Mouse (Mus musculus) lung, postnatal 36 days (tissue): ENCODE data around the gene Kif5a.

ENCODE experiments used
- DNase-seq: peaks from one replicate; pipeline ENCODE4 v3.0.0; 2022; ENCODE audit warnings: mixed read lengths

Gene Kif5a

GRCm38 (mm10) chr10:127264336-127264735 is 1.2 kb upstream of the Kif5a start:
- DNase-seq = no peak

- no peak for DNase-seq
These were observed 483 bp upstream of the Kif5a start for GRCm38 (mm10) chr10:127263631-127264030.

- no peak for DNase-seq
These were observed 1.2 kb downstream of the Kif5a start for GRCm38 (mm10) chr10:127261706-127262547.

DNA sequence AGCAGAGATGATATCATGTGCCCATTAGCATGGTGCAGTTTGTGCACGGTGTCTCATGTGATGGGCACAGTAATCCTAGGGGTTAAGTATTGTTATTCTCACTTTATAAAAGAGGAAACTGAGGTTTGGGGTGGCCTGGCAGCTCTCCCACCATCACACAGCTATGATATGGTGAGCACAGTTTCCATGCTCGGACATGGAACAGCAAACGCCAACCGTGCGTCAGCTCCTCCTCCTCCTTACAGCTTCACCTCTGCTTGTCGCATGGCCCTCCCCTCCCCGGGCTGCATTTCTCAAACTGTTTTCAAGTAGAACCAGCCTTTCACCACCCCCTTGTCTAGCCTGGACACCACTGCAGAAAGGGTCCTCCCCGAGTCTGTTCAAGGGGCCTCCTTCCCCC is 4.7 kb downstream of the Kif5a start:
- no peak for DNase-seq

- no peak for DNase-seq
These were observed 5.4 kb downstream of the Kif5a start for GRCm38 (mm10) chr10:127257790-127258189.

DNA sequence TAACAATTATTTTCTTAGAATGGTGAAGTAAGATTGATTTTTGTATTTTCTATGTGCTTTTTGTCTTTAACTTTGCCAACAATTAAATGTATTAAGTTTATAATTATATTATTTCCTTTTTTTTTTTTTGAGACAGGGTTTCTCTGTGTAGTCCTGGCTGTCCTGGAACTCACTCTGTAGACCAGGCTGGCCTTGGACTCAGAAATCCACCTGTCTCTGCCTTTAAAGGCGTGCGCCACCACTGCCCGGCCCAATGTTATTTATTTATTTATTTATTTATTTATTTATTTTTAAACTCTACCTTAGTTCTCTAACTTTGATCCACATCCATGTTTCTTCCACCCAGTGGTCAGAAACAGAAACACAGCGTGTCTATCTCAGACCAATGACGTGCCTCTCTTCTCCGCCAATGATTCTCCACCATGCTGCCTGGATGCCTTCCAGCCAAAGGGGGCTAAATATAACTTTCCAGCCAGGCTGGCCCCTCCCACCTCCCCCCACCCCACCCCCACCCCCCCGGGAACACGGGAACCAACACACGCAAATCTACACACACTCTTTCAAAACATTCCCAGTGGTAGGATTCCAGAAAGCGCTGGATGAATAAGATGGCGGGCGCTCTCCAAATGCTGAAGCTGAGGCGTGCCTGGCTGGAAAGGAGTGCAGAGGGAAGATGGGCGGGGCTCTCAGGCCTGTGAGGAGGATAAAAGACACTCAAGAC is 7.4 kb downstream of the Kif5a start:
- DNase-seq = peak; percentile 72

DNA sequence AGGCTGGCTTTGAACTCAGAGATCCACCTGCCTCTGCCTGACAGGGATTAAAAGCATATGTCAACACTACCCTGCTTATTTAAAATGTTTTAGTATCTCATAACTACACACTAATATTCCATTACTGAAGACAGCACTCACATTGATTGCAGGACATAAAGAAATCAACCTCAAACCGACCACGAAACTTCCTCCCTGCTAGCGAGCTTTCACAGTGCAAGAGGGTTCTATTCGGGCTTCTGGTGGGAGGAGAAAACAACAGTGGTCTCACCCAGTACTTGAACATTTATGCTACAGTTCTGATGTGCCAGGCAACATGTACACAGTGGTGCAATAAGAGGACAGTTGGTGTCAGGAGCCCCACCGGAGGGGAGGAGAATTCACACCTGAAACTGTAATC is 12.3 kb downstream of the Kif5a start:
- no peak for DNase-seq

- no peak for DNase-seq
These were observed 24.8 kb downstream of the Kif5a start for GRCm38 (mm10) chr10:127238241-127238824.

DNA sequence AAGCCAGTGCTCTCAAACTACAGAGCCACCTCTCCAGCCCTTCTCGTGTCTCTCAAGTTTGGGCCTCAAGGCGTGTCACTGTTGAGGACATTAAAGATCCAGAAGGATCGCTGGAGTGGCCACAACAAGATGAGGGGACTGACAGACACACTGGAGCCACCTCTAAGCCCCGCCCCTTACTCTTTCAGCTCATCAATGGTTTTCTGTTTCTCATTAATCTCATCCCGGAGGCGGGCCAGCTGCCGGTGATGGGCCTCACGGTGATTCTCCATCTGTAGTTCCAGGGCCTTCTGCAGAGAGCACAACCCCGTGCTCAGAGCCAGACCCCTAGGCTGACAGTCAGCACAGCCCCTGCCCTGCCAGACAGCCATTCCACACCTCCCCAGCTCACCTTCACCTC is 26.6 kb downstream of the Kif5a start:
- DNase-seq = no peak

DNA sequence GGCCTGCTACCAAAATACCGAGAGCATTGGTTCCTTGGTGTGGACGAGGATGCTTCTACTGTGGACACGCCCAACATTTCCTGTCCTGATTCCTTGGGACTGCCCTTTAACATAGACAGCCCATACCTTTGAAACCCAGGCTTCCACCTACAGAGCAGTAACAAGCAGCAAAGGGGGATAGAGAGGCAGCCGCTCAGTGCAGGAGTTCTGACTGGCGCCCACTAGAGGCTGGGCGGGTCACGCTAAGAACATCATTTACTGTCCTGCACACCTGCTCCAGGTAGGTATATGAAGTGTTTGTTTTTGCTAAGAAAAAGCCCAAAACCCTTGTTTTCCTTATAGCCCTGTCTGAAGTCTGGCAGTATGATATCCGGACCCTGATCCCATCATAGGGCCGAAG is 30.0 kb downstream of the Kif5a start:
- DNase-seq = peak; percentile 19

GRCm38 (mm10) chr10:127231741-127232140 is 31.4 kb downstream of the Kif5a start:
- DNase-seq = no peak

DNA sequence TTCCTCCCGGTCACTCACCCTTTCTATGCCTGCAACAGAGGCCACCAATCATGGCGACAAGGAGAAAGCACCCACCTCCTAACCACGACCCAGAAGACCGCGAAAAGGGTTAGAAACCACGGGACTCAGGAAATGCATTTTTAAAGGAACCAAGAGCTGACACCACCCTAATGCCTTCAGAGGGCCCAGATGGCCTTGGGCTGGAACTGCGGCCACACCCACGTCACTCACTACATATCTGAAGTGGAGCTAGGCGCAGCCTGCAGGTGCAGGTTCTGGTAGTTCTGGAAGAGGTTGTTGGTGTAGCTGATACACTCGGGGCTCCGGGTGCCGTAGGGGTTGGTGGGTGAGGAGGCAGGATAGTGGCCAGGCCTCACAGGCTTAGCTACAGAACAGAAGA is 32.5 kb downstream of the Kif5a start:
- no peak for DNase-seq

GRCm38 (mm10) chr10:127228897-127229296 is 34.3 kb downstream of the Kif5a start:
- DNase-seq = peak; percentile 84

- no peak for DNase-seq
These were observed 36.0 kb downstream of the Kif5a start for GRCm38 (mm10) chr10:127227163-127227562.

- peak; percentile 30 for DNase-seq
These were observed 36.7 kb downstream of the Kif5a start for GRCm38 (mm10) chr10:127226318-127226895.

GRCm38 (mm10) chr10:127225732-127226131 is 37.4 kb downstream of the Kif5a start:
- no peak for DNase-seq

DNA sequence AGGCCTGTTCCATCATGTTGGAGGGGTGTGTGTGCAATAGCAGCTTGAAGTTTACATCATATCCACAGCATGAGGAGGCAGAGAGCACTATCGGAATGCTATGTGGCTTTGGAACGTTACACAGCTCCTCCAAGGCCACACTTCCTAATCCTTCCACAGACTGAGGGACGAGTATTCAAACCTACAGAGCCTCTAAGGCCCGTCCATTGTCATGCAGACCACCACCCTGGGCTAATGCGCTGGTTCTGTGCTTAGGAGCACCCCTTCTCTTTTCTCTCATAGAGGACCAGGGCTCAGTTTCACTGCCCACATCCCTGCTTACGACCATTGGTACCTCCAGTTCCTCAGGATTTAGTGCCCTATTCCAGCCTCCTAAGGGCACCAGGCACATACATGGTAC is 37.9 kb downstream of the Kif5a start:
- DNase-seq = no peak

- DNase-seq = no peak
These were observed 44.8 kb downstream of the Kif5a start for GRCm38 (mm10) chr10:127218339-127218738.

GRCm38 (mm10) chr10:127217177-127217576 is 46.0 kb downstream of the Kif5a start:
- no peak for DNase-seq

DNA sequence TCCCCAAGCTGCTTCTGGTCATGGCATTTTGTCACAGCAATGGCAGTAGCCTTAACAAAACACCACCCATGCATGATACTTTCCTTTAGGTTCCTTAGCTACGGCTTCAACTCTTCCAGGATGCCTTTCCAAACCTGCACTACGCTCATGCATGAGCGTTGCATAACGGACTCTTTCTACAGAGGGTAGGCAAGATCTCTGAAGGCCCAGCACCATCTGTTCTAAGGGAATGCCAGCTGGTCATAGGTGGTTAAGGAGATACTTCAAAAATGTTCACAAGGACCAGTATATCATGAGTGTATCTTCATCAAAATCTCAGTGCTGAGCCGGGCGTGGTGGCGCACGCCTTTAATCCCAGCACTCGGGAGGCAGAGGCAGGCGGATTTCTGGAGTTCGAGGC is 46.7 kb downstream of the Kif5a start:
- no peak for DNase-seq

DNA sequence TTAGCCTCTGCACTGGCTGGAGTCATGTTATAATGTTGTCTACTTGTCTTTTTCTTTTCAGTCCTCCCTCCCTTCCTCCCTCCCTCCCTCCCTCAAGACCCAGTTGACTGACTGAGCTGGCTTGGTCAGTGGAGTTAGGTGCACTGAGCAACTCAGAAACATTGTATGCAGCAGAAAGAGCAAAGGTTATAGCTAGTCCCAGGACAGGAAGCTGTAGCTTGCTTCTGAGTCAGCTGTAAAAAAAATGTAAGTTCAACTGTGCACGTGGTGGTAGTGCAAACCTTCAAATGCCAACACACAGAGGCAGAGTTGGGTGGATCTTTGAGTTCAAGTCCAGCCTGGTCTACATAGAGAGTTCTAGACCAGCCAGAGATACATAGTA is 48.7 kb downstream of the Kif5a start:
- no peak for DNase-seq

- no peak for DNase-seq
These were observed 49.3 kb downstream of the Kif5a start for GRCm38 (mm10) chr10:127213704-127214421.

- no peak for DNase-seq
These were observed 49.9 kb downstream of the Kif5a start for GRCm38 (mm10) chr10:127213272-127213671.
